Mouse (Mus musculus) liver, postnatal 0 days (tissue): ENCODE measurements around the gene Cdk19. TPM values are rescaled to one million over a fixed set of nuclear protein-coding genes. Genes with fewer than 3 reads are reported as not detected.

Experiments
- ATAC-seq: fragments of 200-750 bp; cut with Nextera tagmentation; 2 replicates; pipeline ENCODE4 v1.8.0; 2017; ENCODE audit warnings: mild to moderate bottlenecking, moderate library complexity
- DNase-seq: peaks from one replicate; pipeline ENCODE4 v3.0.0-alpha.2; 2016
- H3K27ac ChIP-seq: fragments of 300-500 bp; sonication (generic); 2 replicates; pipeline ENCODE4 v1.5.1; 2014; ENCODE audit warnings: antibody characterized with exemption, moderate library complexity, mild to moderate bottlenecking, low read depth
- H3K27me3 ChIP-seq: fragments of 300-500 bp; sonication (generic); 2 replicates; pipeline ENCODE4 v1.6.1; 2014; ENCODE audit warnings: low read length, control low read depth, mixed read lengths; ENCODE audit not compliant: insufficient read depth
- H3K36me3 ChIP-seq: fragments of 300-500 bp; sonication (generic); replicated peaks from 2 replicates; pipeline ENCODE4 v1.6.1; 2014; ENCODE audit warnings: mild to moderate bottlenecking, control low read depth, low read length, moderate library complexity, mixed read lengths; ENCODE audit not compliant: insufficient read depth
- H3K4me1 ChIP-seq: fragments of 300-500 bp; sonication (generic); 2 replicates; pipeline ENCODE4 v1.6.1; 2014; ENCODE audit warnings: antibody characterized with exemption, mild to moderate bottlenecking, control low read depth; ENCODE audit not compliant: insufficient read depth
- H3K4me2 ChIP-seq: fragments of 300-500 bp; sonication (generic); 2 replicates; pipeline ENCODE4 v1.6.1; 2014; ENCODE audit warnings: low read depth, mild to moderate bottlenecking, low read length, moderate library complexity, mixed read lengths
- H3K4me3 ChIP-seq: fragments of 300-500 bp; sonication (generic); 2 replicates; pipeline ENCODE4 v1.5.1; 2014; ENCODE audit warnings: low read depth, low read length
- H3K9ac ChIP-seq: fragments of 300-500 bp; sonication (generic); replicated peaks from 2 replicates; pipeline ENCODE4 v1.6.1; 2014; ENCODE audit warnings: mild to moderate bottlenecking, moderate library complexity
- H3K9me3 ChIP-seq: fragments of 300-500 bp; sonication (generic); 2 replicates; pipeline ENCODE4 v1.6.1; 2016; ENCODE audit warnings: mild to moderate bottlenecking, control low read depth, low read length, mixed read lengths
- CTCF ChIP-seq: sonication (generic); IDR thresholded peaks from 2 replicates; pipeline ENCODE4 v1.5.1; 2016; ENCODE audit warnings: antibody characterized with exemption, low read depth
- EP300 ChIP-seq: IDR thresholded peaks from 2 replicates; pipeline ENCODE4 v1.6.1; 2016; ENCODE audit warnings: antibody characterized with exemption, low read depth, mild to moderate bottlenecking
- WGBS: fragments of 180-500 bp; shearing (Covaris S2); extraction: QIAGEN DNeasy Blood & Tissue Kit; methylation state at CpG from one replicate; pipeline ENCODE4 v1.1.7; 2014; ENCODE audit not compliant: insufficient replicate concordance; 5-methylcytosine and 5-hydroxymethylcytosine counted together
- polyA plus RNA-seq: library from polyadenylated mRNA; unstranded; fragments of >200 nt; fragmentation: Nextera tagmentation; extraction: Ambion mirVana; gene quantifications from 2 replicates; pipeline ENCODE4 v1.2.1, GENCODE M21; 2015

Gene Cdk19
- polyA plus RNA-seq, 1 experiment from 2014 or later = 2.8 TPM

- H3K4me3 ChIP-seq = no peak overlapping the region
- no peak overlapping the region for H3K4me2 ChIP-seq
- no peaks in the 10 kb centered on the region for H3K27me3 ChIP-seq
- no peak for ATAC-seq
- no peaks in the 10 kb centered on the region for H3K9me3 ChIP-seq
- 76% methylated on average over 4 of the region's 4 CpGs for WGBS
- peaks cover 8% of the 10 kb centered on the region; the same call in 1 of the 2 replicates for H3K36me3 ChIP-seq
- H3K9ac ChIP-seq = no peak overlapping the region
- H3K27ac ChIP-seq = no peak overlapping the region
- TF ChIP-seq EP300 (no peak), CTCF (no peak)
- DNase-seq = no peak
- H3K4me1 ChIP-seq = no peaks in the 10 kb centered on the region
These were observed 60.9 kb downstream of the Cdk19 start for GRCm38 (mm10) chr10:40400293-40400692.

GRCm38 (mm10) chr10:40406655-40407054 is 67.3 kb downstream of the Cdk19 start:
- H3K4me3 ChIP-seq = no peak overlapping the region
- DNase-seq (no peak), ATAC-seq (no peak)
- H3K4me1 ChIP-seq = no peaks in the 10 kb centered on the region
- H3K36me3 ChIP-seq = no peaks in the 10 kb centered on the region; the same call in 1 of the 2 replicates
- no peaks in the 10 kb centered on the region for H3K9me3 ChIP-seq
- TF ChIP-seq EP300 = no peak
- H3K27ac ChIP-seq = no peak overlapping the region
- 77% methylated on average over 3 of the region's 3 CpGs for WGBS
- no peak overlapping the region for H3K4me2 ChIP-seq
- no peak overlapping the region for H3K9ac ChIP-seq
- H3K27me3 ChIP-seq = no peaks in the 10 kb centered on the region

- Histone ChIP-seq H3K9ac (no peak overlapping the region), H3K4me2 (no peak overlapping the region), H3K27me3 (no peaks in the 10 kb centered on the region), H3K9me3 (no peaks in the 10 kb centered on the region), H3K4me3 (no peak overlapping the region), H3K27ac (no peak overlapping the region), H3K36me3 (no peaks in the 10 kb centered on the region; the same call in 1 of the 2 replicates), H3K4me1 (no peaks in the 10 kb centered on the region)
- no peak for TF ChIP-seq EP300
- no peak for TF ChIP-seq CTCF
- DNase-seq = no peak
- 68% methylated on average over 2 of the region's 2 CpGs for WGBS
- ATAC-seq = no peak
These were observed 70.0 kb downstream of the Cdk19 start for GRCm38 (mm10) chr10:40409336-40409735.

- 71% methylated on average over 2 of the region's 2 CpGs for WGBS
- TF ChIP-seq CTCF = no peak
- no peak overlapping the region for H3K4me2 ChIP-seq
- no peaks in the 10 kb centered on the region for H3K27me3 ChIP-seq
- H3K36me3 ChIP-seq = no peaks in the 10 kb centered on the region; the same call in 1 of the 2 replicates
- H3K27ac ChIP-seq = no peak overlapping the region
- no peak for DNase-seq
- H3K4me1 ChIP-seq = no peaks in the 10 kb centered on the region
- no peak overlapping the region for H3K9ac ChIP-seq
- no peaks in the 10 kb centered on the region for H3K9me3 ChIP-seq
- no peak overlapping the region for H3K4me3 ChIP-seq
- no peak for ATAC-seq
These were observed 72.0 kb downstream of the Cdk19 start for GRCm38 (mm10) chr10:40411370-40411769.

GRCm38 (mm10) chr10:40416944-40417343 is 77.6 kb downstream of the Cdk19 start:
- H3K4me2 ChIP-seq = no peak overlapping the region
- no peaks in the 10 kb centered on the region for H3K9me3 ChIP-seq
- TF ChIP-seq EP300 (no peak), CTCF (no peak)
- no peak overlapping the region for H3K9ac ChIP-seq
- 80% methylated on average over 7 of the region's 7 CpGs for WGBS
- H3K4me1 ChIP-seq = no peaks in the 10 kb centered on the region
- no peak overlapping the region for H3K4me3 ChIP-seq
- H3K36me3 ChIP-seq = no peaks in the 10 kb centered on the region
- no peaks in the 10 kb centered on the region for H3K27me3 ChIP-seq
- H3K27ac ChIP-seq = no peak overlapping the region
- ATAC-seq = no peak
- no peak for DNase-seq

GRCm38 (mm10) chr10:40419841-40420240 is 80.5 kb downstream of the Cdk19 start:
- no peak overlapping the region for H3K27ac ChIP-seq
- H3K4me3 ChIP-seq = no peak overlapping the region
- no peaks in the 10 kb centered on the region for H3K4me1 ChIP-seq
- WGBS = 51% methylated on average over 4 of the region's 4 CpGs
- DNase-seq (no peak), ATAC-seq (no peak)
- H3K27me3 ChIP-seq = no peaks in the 10 kb centered on the region
- H3K4me2 ChIP-seq = no peak overlapping the region
- H3K9me3 ChIP-seq = no peaks in the 10 kb centered on the region
- no peak overlapping the region for H3K9ac ChIP-seq
- H3K36me3 ChIP-seq = no peaks in the 10 kb centered on the region
- no peak for TF ChIP-seq CTCF
- no peak for TF ChIP-seq EP300

GRCm38 (mm10) chr10:40420703-40421102 is 81.3 kb downstream of the Cdk19 start:
- DNase-seq (no peak), ATAC-seq (no peak)
- no peak for TF ChIP-seq CTCF
- Histone ChIP-seq H3K4me2 (no peak overlapping the region), H3K36me3 (no peaks in the 10 kb centered on the region), H3K27ac (no peak overlapping the region), H3K9me3 (no peaks in the 10 kb centered on the region), H3K9ac (no peak overlapping the region), H3K27me3 (no peaks in the 10 kb centered on the region), H3K4me3 (no peak overlapping the region), H3K4me1 (no peaks in the 10 kb centered on the region; the same call in 1 of the 2 replicates)
- WGBS = 80% methylated on average over 2 of the region's 2 CpGs
